Mouse (Mus musculus): ENCODE measurements around the gene Asxl2. TPM values are rescaled to one million over a fixed set of nuclear protein-coding genes. Genes with fewer than 3 reads are reported as not detected.

The Asxl2 gene
- total RNA-seq, 2 experiments from 2014 or later = 12.5 to 12.9 TPM

- no peak for DNase-seq
These were observed 120.1 kb downstream of the Asxl2 start for GRCm38 (mm10) chr12:3546781-3547180.

- no peak for DNase-seq
These were observed 120.8 kb downstream of the Asxl2 start for GRCm38 (mm10) chr12:3547506-3547905.

GRCm38 (mm10) chr12:3547911-3548310 is 121.3 kb downstream of the Asxl2 start:
- DNase-seq = no peak

GRCm38 (mm10) chr12:3548582-3549211 is 122.0 kb downstream of the Asxl2 start:
- DNase-seq = no peak

- DNase-seq = no peak
These were observed 123.6 kb downstream of the Asxl2 start for GRCm38 (mm10) chr12:3550280-3550679.

Other genes starting within 250 kb of the Asxl2 start
- 100 to 1,000 TPM; 218 to 239 TPM for gene Rab10, start 116.9 kb upstream of the Asxl2 start, total RNA-seq (2021)
- gene Kif3c, start 61.7 kb upstream of the Asxl2 start, total RNA-seq (2021) = 10 to 100 TPM; 11.3 to 13.2 TPM
- 1 to 10 TPM; 2.0 to 5.4 TPM for gene Dtnb, start 145.5 kb downstream of the Asxl2 start, total RNA-seq (2021)

All from gastrocnemius, postnatal 25 days (tissue).